Mouse (Mus musculus) thymus, postnatal 4 days (tissue): ENCODE results near the gene Cd300lb.

Experiments
- DNase-seq: peaks from one replicate; pipeline ENCODE4 v3.0.0; 2021

The Cd300lb gene

DNA sequence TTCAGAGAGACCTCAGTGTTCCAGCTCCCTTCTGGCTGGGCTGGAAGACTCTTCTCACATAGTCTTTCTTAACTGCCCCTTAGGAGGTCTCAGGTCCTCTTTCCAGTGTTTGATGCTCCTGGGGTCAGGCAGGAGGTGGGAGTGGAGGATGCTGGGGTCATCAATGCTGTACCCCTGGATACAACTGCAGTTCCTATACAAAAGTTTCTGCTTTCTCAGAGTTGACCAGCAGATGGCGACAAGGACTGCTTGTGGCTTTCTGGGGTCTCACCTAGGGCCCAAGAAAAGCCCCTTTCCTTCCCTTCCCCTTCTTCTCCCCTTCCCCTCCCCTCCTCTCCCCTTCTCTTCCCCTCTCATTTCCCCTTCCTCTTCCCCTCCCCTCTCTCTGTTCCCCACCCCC is 53.6 kb downstream of the Cd300lb start:
- peak; percentile 73 for DNase-seq

DNA sequence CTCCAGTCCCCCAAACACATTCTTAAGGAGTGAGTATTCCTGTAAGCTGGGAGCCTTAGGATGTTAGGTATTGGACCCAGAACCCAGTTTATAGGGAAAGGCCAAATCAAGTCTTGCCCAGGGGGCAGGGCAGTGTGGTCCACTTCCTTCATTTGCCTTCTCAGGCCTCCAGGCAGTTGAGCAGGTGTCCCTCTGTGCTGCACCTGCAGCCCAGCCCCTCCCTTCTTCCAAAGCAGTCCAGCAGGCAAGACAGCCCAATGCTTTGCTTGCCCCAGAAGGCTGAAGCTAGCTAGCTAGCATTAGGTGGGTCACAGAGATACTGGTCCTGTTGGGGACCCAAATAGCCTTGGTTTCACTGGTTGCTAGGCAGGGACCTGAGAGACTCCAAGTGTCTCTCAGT is 54.0 kb downstream of the Cd300lb start:
- no peak for DNase-seq

DNA sequence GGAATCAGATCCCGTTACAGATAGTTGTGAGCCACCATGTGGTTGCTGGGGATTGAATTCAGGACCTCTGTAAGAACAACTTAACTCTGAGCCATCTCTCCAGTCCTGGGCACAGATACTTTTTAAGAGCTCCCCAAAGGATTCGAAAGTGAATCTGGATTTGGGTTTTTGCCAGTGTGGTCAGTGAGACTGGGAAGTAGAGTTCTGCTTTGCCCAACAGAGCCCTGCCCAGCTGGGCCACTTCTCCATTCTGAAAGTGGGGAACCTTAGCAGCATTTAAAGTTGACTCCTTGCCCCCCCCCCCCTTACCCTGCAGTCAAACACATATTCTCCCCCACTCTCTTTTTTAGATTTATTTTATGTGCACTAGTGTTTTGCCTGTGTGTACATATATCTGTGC is 54.5 kb downstream of the Cd300lb start:
- no peak for DNase-seq

GRCm38 (mm10) chr11:114877145-114877544 is 57.0 kb downstream of the Cd300lb start:
- DNase-seq, result peak; percentile 53

DNA sequence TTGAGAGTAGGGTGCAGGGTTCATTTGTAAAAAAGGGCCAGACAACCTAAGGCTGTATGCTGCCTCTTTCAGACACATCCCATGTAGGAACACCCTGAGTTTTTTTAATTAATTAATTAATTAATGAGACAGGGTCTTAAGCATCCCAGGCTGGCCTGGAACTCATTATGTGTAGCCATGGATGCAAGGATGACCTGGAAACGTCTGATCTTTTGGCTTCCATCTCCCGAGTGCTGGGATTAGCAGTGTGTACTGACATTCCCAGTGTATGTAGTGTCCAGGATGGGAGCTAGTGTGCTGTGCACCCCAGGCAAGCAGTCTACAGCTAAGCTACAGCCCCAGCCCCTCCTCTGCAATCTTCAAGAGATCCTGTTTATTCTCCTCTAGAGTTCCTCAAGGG is 57.6 kb downstream of the Cd300lb start:
- no peak for DNase-seq

- DNase-seq, result peak; percentile 45
Observed at GRCm38 (mm10) chr11:114876176-114876575, 58.0 kb downstream of the Cd300lb start.

GRCm38 (mm10) chr11:114875301-114875801 is 58.8 kb downstream of the Cd300lb start:
- no peak for DNase-seq

DNA sequence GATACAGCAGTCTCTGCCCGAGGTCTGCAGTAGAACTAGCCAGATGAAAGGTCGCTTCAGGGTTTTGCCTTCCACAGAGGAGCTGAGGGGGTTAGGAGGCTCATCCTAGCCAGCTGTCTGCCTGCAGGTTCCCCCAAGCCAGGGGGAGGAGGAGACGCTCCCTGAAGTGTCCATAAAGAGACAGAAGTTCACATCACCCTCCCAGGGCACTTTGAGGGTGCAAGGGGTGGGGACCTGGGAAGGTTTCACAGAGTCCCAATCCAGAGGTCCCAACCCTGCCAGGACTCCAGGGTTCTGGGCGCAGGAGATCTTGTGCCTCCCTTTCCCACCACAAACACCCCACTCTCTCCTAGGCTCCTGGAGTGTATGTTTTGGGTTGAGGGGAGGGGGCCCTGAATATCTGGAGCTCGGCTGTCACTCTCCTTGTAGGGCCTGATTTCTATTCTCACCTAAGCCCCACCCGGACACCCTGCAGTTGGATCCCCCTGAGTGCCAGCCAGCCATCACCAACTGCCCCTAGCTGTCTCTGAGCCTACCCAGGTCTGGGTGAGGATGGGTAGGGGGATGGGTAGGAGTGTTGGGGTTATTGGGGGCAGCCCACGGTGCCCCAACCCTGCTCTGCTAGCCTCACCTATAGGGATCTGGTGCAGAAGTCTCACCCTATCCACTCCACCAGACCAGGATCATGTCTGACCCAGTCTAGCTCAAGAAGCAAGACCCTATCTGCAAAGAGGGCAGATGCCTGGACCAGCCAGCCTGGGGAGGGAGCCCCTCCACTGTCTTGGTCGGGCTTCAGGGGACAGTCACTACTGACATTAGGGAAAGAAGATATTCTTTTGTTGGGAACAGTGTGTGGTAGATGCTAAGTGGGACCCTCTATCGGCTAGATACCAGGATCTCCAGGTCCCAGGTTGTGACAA is 59.7 kb downstream of the Cd300lb start:
- DNase-seq, result no peak

DNA sequence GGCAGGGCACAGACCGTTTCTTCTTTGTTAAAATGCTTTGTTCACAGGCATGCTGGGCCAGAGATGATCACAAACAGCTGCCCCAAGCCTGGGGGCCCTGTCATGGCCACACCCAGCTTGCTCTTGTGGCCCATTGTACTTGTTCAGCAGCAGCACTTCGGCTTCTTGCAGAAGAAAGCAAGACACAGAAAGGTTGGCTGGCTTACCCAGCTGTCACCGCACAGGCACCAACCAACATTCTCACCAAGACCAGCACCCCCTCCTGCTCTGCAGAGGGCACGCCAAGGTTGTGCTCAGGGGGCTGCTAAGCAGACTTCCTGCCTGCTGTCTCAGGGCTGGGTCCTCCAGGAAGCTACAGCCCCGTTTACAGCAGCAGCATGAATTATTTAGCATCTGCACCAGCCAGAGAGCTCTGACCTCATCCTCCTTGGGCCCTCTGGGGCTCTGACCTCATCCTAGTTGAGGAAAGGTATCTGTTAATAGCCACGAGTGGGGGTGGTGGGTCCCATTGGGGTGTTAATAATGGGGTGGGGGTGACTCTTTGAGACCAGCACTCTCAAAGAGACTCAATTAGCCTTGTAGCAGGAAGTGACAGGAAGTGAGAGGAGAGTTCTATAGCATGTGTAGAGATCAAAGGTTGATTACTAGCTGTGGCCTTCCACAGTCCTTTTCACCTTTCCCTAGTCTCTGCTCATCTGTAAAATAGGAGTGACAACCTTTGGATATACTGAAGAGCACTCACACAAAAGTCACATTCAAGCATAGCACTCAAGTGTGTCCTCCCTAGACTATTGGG is 61.0 kb downstream of the Cd300lb start:
- peak; percentile 78 for DNase-seq
